Mouse (Mus musculus) ZHBTc4 (cell line): Measurements from ENCODE around the gene Mrps18b.

Experiments
- DNase-seq: peaks from one replicate; pipeline ENCODE4 v3.0.0-alpha.2; 2011; ENCODE audit warnings: low read depth, low spot score

The Mrps18b gene

DNA sequence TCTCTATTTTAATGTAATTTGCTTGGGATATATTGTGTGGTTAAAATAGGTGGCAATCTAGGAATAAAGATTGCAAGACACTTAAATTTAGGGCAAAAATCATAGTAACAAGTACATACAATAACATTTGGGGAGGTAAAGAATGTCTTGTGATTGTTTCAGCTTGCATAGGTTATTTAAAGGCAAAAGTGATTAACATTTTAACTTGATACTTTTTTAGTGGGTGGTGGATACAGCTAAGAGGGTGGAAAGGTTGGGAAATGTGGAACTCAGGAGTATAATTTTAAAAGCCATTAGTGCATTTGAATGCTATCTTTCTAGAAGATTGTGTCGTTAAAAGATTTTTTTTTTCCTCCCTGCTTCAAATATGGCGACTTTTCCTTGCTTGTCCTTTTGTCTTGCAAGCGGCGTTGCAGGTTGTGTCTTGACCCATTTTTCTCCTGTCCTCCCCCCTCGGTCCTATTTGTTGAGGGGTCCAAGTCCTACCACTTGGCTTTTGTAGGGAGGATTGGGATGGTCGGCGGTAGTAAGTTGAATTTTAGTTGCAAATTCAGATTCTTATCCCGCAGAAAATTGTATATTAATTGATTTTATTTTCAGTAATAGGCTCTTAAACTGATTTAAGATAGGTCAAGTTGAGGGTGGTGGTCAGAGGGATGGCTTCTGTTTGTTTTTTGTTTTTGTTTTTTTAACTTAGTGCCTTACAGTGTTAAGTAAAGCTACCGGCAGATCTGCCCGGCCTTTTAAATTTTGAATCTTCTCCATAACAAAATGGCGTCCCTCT, 2.3 kb upstream of the Mrps18b start:
- DNase-seq = peak; percentile 86

DNA sequence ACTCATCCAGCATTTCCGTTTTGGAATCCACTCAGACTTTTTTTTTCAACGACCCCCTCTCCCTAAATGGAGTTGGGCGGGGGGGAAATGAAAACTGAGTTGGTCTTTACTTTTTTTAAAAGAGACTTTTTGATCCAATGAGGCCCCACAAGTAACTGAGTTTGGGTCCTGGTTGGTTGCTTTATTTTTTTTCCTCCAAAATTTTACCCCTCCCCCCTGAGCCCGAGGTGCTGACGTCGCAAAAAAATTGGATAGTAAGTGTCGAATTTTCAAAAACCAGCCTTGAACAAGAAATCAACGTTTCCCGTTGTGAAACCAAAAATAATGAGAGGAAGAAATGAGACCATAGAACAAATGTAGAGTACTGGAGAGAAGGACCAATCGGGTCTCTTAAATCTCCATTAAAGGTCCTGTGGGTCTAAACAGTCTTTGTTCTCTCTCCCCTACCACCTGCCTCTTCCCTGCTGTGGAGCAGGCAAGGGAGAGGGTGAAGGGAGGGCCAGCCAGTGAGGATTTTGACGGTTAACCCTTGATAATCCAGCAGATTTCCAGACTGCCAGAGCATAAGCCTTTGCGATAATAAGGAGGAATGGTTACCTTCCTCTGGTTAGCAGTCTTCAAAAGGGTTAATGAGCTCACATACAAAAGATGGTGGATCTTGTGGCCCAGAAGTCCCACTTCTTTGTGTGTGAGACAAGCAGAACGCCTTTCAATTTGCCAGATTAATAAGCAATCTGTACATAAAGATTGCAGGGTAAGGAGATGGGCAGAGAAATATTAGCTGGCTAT, 1.5 kb upstream of the Mrps18b start:
- peak; percentile 84 for DNase-seq

DNA sequence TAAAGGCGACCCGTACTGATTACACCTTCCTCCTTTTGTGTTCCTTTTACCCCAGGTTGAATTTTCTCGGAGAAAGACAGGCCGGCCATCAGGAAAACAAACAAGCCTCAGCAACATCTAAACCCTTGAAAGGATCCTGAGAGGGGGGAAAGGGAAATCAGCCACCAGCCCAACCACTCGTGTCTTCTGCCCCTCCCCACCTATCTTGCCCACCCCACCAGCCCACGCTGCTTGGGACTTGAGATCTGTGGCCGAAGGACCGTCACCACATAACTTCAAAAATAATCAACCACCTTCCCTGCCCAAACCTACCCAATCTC, 914 bp upstream of the Mrps18b start:
- DNase-seq = peak; percentile 45

DNA sequence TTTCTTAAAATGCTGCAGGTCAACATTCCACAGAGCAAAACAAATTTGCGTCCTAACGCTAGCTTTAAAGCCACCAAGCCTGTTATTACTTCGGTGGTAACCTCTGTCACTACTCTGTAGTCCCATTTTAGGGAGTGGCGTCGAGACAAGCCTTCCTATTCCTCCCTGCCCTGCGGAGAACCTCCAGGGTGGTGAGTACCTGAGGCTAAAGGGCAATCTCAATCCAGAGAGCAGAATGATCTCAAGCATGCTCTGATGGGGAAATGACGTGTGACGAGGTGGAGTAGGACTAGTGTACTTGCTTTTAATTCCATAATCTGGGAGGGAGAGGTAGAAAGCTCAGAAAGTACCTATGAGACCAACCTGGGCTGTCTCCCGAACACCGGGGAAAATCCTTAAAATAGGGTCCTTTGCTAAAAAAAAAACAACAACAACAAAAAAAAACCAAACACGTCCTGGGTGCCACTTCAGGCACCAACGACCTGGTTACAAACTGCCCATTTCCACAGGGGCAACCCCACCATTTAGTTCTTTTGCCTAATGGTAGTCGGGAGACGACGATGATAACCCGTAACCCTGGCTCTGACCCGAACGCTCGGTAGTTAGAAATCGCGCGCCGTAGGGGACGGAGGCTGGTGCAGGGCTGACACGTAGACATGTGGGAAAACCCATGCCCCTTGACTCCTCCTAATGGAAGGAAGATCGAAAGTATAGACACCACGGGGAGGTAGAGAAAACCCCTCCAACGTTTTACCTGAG, 472 bp downstream of the Mrps18b start:
- peak; percentile 57 for DNase-seq

DNA sequence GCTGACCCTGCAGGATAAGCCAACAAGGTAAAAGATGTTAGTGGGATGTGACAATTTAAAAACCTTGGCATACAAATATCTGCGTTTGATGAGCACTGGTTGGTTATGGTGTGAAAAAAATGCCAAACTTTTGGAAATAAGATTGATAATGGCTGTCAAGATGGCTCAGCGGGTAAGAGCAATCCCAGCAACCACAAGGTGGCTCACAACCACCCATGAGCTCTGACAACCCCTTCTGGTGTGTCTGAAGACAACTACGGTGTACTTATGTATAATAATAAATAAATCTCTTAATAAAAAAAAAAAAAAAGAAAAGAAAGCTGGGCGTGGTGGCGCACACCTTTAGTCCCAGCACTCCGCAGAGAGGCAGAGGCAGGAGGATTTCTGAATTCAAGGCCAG, 1.2 kb downstream of the Mrps18b start:
- DNase-seq = no peak

DNA sequence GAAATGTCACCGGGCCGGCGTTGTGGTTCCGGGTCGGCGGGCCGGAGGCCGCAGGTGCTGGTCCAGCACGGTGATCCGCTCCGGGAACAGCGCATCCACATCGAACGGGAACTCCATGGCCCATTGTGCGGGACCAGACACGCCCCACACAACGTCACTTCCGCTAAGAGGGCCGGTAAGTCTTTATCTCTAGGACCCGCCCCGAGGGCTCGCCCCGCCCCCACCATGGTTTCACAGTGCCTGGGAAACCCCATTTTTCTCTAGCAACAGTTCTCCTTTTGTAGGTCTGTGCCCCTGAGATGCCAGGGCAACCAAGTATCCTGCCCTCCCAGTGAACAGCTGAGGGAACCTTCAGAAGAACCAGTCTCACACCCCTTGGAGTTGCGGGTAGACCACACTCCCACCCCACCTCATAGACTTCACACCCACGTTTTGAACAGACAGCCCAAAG, 6.2 kb downstream of the Mrps18b start, which contains the start of gene Atat1:
TSS of gene Atat1 (minus strand) at position 157 of the 451 bp plus-strand sequence.
- peak; percentile 96 for DNase-seq

DNA sequence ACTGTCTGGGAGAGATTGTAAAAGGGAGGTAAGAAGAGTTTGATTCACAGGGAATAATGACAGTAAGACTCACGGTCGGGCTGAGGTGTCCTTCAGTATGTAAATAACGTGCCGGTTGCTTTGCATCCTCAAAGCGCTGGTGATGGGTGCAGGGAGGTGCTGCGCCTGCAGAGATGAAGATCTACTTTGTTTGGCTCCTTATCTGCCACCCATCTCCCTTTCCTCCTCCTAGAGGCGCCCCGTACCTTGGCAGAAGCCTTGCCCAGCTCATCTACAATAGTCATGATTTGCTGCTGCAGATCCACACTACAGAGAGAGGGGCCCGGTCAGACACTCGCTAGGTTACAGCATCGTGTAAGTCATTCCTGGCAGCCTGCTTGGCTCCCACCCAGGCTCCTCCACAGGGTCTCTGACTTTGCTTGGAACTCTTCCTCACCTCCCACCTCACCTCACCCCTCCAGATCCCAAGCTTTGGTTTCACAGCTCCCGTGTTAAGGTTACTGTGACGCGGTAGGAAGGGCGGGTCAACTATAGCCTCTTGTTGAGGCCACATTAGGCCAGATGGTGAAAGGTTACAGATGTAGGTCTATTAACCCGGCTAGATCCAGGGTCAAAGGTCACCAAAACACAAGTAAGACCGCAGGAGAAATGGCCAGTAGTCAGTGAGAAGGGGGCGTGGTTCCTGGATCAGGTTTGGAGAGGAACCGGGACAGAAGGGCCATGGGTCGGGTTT, 6.8 kb downstream of the Mrps18b start:
- no peak for DNase-seq

DNA sequence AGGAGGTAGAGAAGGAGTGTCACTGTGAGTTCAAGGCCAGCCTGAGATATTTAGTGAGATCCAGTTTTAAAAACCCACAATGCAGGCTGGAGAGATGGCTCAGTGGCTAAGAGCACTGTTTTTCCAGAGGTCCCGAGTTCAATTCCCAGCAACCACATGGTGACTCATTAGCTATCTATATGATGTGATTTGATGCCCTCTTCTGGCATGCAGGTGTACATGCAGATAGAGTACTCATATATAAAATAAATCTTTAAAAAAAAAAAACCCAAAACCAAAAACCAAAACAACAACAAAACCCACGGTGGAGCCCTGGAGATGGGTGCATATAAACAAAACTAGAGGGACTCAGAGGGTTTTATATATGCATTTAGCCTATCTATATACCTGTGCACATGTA, 8.6 kb downstream of the Mrps18b start:
- DNase-seq = no peak

DNA sequence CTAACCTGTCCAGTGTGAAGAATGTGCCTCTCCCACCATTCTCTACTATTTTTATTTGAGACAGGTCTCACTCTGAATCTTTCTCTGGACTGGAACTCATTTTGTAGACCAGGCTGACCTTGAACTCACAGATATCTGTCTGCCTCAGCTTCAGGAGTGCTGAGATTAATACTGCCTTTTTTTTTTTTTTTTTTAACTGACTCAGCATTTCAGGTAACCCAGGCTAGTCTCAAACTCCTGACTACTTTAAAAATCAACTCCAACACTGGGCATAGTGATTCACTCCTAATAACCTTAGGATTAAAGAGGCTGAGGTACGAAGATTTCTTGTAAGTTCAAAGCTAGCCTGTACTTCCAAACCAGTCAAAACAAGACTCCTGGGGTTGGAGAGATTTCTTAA, 10.6 kb downstream of the Mrps18b start:
- no peak for DNase-seq

DNA sequence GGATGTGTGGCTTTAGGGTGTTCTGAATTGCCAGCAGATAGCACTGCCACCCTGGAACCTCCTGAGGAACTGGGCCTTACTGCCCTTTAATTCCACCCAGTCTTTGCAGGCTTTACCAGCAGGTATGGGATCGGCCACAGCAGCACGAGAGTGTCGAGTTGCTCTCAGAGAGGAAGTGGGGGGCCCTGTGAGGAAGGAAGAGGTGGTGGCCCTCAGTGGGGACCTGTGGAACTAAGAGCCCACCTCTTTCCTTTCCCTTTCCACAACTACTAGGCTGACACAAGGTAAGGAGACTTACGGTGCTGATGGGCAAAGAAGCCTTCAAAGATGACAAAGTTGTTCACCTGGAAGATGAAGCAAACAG, 12.2 kb downstream of the Mrps18b start:
- no peak for DNase-seq

DNA sequence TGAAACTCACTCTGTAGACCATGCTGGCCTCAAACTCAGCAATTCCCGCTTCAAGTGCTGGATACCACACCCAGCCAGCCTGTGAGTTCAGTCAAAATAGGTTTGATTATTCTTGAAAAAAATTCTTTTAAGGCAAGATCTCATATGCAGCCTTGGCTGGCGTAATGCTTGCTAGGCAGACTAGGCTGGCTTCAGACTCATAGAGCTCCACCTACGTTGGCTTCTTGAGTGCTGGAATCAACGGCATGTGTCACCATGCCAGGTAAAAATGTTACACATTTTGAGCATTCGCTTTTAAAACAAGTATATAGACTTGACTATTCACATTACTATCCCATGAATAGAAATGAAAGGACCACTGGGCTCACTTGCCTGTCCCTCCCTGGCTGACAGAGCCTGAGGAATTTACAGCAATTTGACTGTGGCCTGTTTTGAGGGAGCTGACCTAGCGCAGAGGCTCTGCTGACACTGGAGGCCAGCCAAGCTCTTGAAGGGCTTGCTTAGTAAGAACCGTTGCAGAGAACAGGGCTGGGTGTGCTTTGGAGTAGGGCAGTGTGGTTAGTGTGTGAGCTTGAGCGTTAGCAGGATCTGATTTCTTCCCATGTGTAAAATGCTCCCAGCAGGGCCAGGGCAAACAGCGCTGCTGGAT, 12.7 kb downstream of the Mrps18b start:
- no peak for DNase-seq

DNA sequence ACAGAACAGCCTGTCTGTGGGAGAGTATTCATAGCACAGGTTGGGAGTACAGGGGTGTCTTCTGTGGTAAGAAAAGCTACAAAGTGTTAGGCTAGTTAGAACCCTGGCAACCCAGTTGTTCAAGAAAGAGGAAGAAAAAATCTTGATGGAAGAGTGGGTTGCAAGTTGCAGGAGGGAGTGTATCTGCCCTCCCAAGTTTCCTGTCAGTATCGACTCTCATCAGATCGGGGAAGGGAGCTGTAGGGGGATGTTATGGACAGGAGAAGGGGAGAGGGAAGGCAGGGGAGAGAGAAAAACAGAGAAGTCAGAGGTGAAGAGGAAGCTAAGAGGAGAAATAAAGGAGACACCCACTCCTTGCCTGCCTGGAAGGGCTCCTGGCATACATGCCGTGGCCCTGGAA, 15.6 kb downstream of the Mrps18b start:
- DNase-seq = no peak

DNA sequence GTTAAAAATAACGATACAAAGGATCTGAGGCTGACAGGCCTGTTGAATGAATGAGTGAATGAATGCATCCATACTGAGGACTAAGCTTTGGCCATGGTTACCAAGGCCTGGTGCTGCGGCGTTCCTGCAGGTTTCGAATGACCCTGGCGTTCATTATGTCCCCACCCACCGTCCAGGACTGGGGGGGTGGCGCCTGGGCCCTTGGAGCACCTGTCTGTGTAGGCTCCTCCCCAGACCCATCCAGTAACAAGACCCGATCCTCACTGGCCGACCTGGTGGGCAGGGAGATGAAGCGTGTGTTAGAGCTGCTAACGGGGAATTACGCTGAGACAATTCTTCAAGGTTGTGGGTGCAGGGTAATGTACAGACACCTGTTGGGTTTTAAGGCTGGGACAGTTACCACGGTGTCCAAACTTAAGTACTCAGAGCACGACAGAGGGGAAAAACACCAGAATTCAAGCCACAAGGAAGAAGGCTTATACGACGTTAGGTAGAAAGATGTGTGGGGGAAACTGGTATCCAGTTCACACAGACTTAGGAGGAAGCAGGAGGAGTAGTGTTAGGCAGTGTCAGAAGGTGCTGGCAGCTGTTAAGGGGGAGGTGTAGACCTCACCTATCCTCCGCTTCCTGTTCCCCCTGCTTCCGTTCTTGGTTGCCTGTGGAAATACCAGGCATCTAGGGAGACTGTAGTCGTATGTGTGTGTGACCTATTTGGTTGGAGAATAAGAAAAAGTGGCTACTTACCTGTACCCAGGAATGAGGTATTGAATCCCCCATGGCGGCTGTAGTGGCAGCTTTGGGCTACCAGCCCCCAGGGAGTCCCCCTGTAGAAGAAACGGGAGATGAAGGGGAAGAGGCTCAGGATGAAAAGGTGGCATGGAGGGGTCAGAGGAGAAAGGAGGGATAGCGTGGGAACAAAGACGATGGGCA, 18.3 kb downstream of the Mrps18b start:
- peak; percentile 72 for DNase-seq

DNA sequence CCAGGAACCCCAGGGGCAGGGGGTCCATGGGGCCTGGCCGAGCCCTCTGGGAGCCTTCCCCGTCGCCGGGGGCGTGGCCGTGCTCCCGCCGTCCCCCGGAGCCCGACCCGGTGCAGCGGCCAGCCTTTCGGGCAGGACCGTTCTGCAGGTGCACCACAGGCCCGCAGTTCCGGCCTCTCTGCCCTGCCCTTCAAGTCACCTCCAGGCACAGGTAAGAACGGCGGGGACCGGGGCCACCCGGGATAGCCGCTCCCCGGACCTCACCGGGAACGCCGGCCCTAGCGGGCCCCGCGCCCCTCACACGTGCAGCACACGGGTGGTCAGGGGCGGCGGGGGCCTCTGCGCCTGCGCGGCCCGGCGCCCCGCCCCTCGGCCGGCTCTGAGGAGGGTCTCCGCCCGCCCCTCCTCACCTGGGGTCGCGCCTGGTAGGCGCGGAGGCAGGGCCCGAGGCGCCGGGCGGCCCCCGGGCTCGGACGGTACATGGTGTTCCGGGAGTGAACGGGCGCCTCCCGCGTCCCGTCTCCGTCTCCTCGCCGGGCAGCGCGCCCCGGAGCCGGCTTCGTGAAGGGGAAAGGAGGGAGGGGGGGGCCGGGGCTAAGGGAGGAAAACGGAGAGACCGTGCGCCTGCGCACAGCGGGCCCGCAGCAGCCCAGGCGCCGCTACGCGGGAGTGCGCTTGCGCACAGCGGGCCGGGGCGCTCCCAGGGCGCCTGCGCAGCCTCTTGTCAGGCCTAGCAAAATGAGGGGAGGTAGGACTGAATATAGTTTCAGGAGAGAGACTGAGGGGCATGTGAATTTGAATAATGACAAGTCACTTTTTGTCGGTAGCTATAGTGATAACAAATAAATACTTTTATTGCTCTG, 19.2 kb downstream of the Mrps18b start, which contains the start of gene 2310061I04Rik:
TSS of gene 2310061I04Rik (minus strand) at position 651 of the 863 bp plus-strand sequence.
- peak; percentile 97 for DNase-seq

DNA sequence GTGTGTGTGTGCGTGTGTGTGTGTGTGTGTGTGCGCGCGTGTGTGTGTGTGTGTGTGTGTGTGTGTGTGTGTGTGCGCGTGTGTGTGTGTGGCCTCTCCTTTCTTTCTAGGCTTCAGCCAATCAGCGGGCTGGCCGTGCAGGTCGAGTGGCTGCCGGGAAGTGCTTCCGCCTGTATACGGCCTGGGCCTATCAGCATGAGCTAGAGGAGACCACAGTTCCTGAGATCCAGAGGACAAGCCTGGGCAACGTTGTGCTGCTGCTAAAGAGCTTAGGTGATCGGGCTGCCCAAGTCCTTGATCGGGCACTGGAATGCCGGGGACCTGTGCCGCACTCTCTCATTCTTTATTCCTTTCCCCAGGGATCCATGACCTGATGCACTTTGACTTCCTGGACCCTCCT, 28.5 kb downstream of the Mrps18b start:
- DNase-seq = peak; percentile 91

DNA sequence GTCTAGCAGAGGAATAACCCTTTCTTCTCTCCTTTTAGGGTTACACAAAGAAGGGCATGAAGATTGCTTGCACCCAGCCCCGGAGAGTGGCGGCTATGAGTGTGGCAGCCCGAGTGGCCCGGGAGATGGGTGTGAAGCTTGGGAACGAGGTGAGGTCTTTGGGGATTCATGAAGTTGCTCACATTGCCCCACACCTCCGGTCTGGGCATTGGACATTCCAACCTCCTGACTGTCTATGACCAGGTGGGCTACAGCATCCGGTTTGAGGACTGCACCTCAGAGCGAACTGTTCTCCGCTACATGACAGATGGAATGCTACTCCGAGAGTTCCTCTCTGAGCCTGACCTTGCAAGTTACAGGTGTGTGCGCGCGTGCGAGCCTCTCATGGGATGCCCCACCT, 32.4 kb downstream of the Mrps18b start:
- DNase-seq = no peak

DNA sequence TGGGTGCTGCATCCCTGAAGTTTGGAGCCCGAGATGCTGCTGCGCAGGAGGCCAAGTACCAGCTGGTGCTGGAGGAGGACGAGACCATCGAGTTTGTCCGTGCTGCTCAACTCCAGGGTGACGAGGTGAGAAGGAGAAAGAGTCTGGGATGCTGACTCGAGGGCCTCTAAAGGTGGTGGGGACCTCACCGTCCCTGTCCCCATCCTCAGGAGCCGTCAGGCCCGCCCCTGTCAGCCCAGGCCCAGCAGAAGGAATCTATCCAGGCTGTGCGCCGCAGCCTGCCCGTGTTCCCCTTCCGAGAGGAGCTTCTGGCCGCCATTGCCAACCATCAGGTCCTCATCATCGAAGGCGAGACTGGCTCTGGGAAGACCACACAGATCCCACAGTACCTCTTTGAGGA, 33.3 kb downstream of the Mrps18b start:
- no peak for DNase-seq

DNA sequence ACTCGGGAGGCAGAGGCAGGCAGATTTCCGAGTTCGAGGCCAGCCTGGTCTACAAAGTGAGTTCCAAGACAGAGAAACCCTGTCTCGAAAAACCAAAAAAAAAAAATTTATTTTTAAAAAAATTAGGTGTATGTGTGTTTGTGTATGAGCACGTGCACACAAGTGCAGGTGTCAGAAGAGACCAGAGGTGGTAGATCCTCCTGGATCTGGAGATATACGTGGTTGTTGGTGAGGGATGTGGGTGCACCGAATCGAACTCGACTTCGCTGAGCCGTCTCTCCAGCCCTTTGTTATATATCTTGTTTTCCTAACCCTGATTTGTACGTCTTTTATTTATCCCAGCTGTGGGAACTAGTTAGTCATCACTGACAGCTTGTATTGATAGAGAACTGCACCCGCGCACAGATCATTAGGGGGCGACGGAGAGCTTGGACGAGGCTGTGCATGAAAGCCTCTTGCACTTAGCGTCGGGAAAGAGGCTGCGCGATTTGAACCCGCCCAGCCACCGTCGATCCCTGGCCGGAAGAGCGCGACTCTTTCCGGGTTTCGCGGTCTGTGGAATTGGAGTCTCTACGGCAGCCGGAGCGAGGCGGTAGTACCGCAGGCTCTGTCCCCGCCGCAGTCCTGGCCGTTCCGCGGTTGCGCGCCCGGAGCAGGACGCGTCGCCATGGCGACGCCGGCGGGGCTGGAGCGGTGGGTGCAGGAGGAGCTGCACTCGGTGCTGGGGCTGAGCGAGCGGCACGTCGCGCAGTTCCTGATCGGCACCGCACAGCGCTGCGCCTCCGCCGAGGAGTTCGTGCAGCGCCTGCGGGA, 36.7 kb downstream of the Mrps18b start, which contains the start of gene Dhx16:
TSS of gene Dhx16 (plus strand) at position 575 of the 813 bp plus-strand sequence.
- peak; percentile 98 for DNase-seq
